Mouse (Mus musculus): ENCODE measurements at regions not wholly inside any gene's neighbourhood (a gene's known extent, or its start where the extent isn't known, plus 50 kb on each side); places are given as distances from the start of the nearest gene placed in this dataset.

DNA sequence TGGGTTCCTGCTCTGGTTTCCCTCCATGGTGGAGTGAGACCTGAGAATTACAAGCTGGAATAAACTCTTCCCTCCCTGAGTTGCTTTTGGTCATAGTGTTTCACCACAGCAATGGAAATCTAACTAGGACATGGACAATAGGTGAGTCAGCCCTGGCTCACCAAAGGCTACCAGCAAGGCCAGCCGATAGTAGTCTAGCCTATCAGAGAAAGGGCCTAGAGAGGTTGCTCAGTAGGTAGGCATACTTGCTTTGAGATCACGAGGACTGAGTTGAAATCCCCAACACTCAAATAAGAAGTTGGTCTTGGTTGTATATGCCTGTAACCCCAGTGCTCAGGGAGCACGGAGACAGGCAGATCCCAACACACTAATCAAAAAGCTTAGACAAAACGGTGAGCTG, 66.0 kb downstream of the Cryaa start:
- Histone ChIP-seq H3K4me3 (ENCODE audit: low read depth, low read length) (no peak overlapping the region), H3K4me1 (ENCODE audit: insufficient read depth, low read length) (no peaks in the 10 kb centered on the region; the same call in 1 of the 2 replicates), H3K9ac (replicated peaks; ENCODE audit: low read length, poor library complexity, severe bottlenecking) (no peak overlapping the region), H3K27me3 (ENCODE audit: insufficient read depth, low read length) (no peaks in the 10 kb centered on the region), H3K36me3 (ENCODE audit: insufficient read depth, low read length) (no peaks in the 10 kb centered on the region), H3K27ac (ENCODE audit: low read depth, low read length) (no peak overlapping the region), H3K4me2 (ENCODE audit: low read depth, low read length, poor library complexity, severe bottlenecking) (no peak overlapping the region), H3K9me3 (ENCODE audit: low read length) (no peaks in the 10 kb centered on the region)
- no peak for TF ChIP-seq CTCF (IDR thresholded peaks at IDR 0.05)
- 93% methylated on average over 4 of the region's 4 CpGs for WGBS
- ATAC-seq (ENCODE audit: low FRiP score) = no peak
- no peak for DNase-seq (ENCODE audit: low spot score)

DNA sequence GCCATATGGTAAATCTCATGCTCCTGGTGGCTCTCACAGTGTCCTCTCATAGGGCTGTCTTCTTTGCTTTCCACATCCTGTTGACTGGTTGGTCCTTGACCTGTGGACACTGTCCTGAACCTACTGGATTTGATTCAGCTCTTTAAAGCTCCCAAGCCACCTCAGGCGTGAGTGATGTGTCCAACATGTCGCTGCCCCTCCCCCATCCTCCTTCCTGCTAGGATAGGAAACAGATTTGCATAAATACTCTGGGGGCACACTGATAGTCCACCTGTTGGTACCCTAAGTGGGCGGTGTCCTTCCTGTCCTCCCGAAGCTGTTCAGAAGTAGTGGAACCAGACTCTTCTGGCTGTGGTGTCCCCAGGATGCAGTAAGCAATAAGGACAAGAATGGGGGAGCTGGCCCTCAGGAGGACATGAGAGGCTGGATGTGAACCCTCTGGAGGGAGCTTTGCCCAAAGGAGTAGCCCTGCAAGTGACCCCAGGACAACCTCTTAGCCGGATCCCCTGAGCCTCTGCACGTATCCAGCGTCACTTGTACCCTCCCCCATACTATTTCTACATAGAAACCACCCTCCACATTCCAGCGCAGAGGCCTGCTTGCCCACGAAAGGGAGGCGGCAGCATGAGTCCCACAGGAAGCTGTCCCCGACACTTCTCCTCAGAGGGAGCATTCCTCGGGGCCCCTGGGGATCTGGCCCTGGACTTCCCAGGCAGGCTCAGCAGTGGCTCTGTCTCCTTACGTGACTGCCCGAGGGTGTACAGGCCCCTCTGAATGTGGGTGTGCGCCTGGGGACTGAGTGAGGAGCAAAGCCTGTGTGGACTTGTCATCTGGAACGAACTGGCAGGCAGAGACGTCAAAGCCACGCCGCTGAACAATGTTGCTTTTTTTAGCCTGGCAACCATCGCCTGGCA, 68.8 kb downstream of the Cryaa start:
- 43% methylated on average over 20 of the region's 20 CpGs for WGBS

DNA sequence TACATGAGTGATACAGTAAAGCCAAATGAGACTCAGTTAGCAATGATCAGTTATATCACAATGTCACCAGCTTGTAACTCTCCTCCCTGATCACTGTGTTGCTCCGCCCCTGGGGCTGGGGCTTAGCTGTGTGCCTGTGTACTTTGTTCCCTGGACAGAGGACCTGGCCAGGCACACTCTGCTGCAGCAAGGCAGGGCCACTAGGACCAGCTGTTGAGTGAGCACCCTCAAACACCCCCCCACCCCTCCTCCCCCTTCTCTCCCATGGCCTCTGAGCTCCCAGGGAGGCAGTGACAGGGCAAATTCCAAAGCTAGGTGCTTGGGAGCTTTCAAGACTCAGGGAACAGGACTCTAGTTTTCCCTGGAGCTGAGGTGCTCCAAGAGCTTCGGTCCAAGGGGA, 70.0 kb downstream of the Cryaa start:
- ATAC-seq (ENCODE audit: low FRiP score) = no peak
- TF ChIP-seq CTCF (IDR thresholded peaks at IDR 0.05) = no peak
- no peak overlapping the region for H3K4me2 ChIP-seq (ENCODE audit: low read depth, low read length, poor library complexity, severe bottlenecking)
- H3K4me3 ChIP-seq (ENCODE audit: low read depth, low read length) = no peak overlapping the region
- no peaks in the 10 kb centered on the region for H3K27me3 ChIP-seq (ENCODE audit: insufficient read depth, low read length)
- H3K36me3 ChIP-seq (ENCODE audit: insufficient read depth, low read length) = no peaks in the 10 kb centered on the region
- DNase-seq (ENCODE audit: low spot score) = no peak
- no peak overlapping the region for H3K27ac ChIP-seq (ENCODE audit: low read depth, low read length)
- H3K4me1 ChIP-seq (ENCODE audit: insufficient read depth, low read length) = no peaks in the 10 kb centered on the region; the same call in 1 of the 2 replicates
- no peak overlapping the region for H3K9ac ChIP-seq (replicated peaks; ENCODE audit: low read length, poor library complexity, severe bottlenecking)
- H3K9me3 ChIP-seq (ENCODE audit: low read length) = no peaks in the 10 kb centered on the region
- WGBS = 82% methylated on average over 2 of the region's 2 CpGs

More for the DNA sequence above, 68.8 kb downstream of the Cryaa start:
- no peak for TF ChIP-seq CTCF (IDR thresholded peaks at IDR 0.05)
- H3K4me3 ChIP-seq (ENCODE audit: low read depth, low read length) = no peak overlapping the region
- H3K4me1 ChIP-seq (ENCODE audit: insufficient read depth, low read length) = no peaks in the 10 kb centered on the region; the same call in 1 of the 2 replicates
- H3K4me2 ChIP-seq (ENCODE audit: low read depth, low read length, poor library complexity, severe bottlenecking) = no peak overlapping the region
- no peaks in the 10 kb centered on the region for H3K27me3 ChIP-seq (ENCODE audit: insufficient read depth, low read length)
- no peaks in the 10 kb centered on the region for H3K9me3 ChIP-seq (ENCODE audit: low read length)
- no peak for DNase-seq (ENCODE audit: low spot score)
- no peak for ATAC-seq (ENCODE audit: low FRiP score)
- H3K9ac ChIP-seq (replicated peaks; ENCODE audit: low read length, poor library complexity, severe bottlenecking) = no peak overlapping the region
- H3K36me3 ChIP-seq (ENCODE audit: insufficient read depth, low read length) = no peaks in the 10 kb centered on the region
- H3K27ac ChIP-seq (ENCODE audit: low read depth, low read length) = no peak overlapping the region

GRCm38 (mm10) chr17:31748158-31748557, 70.6 kb downstream of the Cryaa start:
- TF ChIP-seq CTCF (IDR thresholded peaks at IDR 0.05) = no peak
- H3K4me2 ChIP-seq (ENCODE audit: low read depth, low read length, poor library complexity, severe bottlenecking) = no peak overlapping the region
- ATAC-seq (ENCODE audit: low FRiP score) (no peak), DNase-seq (ENCODE audit: low spot score) (no peak)
- no peaks in the 10 kb centered on the region for H3K9me3 ChIP-seq (ENCODE audit: low read length)
- WGBS = 82% methylated on average over 2 of the region's 2 CpGs
- no peak overlapping the region for H3K9ac ChIP-seq (replicated peaks; ENCODE audit: low read length, poor library complexity, severe bottlenecking)
- H3K36me3 ChIP-seq (ENCODE audit: insufficient read depth, low read length) = no peaks in the 10 kb centered on the region
- no peak overlapping the region for H3K27ac ChIP-seq (ENCODE audit: low read depth, low read length)
- H3K4me3 ChIP-seq (ENCODE audit: low read depth, low read length) = no peak overlapping the region
- H3K4me1 ChIP-seq (ENCODE audit: insufficient read depth, low read length) = no peaks in the 10 kb centered on the region; the same call in 1 of the 2 replicates
- no peaks in the 10 kb centered on the region for H3K27me3 ChIP-seq (ENCODE audit: insufficient read depth, low read length)

GRCm38 (mm10) chr17:31748971-31749370, 71.4 kb downstream of the Cryaa start:
- TF ChIP-seq CTCF (IDR thresholded peaks at IDR 0.05) = no peak
- no peak overlapping the region for H3K27ac ChIP-seq (ENCODE audit: low read depth, low read length)
- WGBS = 86% methylated on average over 6 of the region's 6 CpGs
- ATAC-seq (ENCODE audit: low FRiP score) (no peak), DNase-seq (ENCODE audit: low spot score) (no peak)
- no peaks in the 10 kb centered on the region for H3K27me3 ChIP-seq (ENCODE audit: insufficient read depth, low read length)
- H3K9me3 ChIP-seq (ENCODE audit: low read length) = no peaks in the 10 kb centered on the region
- no peaks in the 10 kb centered on the region for H3K36me3 ChIP-seq (ENCODE audit: insufficient read depth, low read length)
- no peak overlapping the region for H3K9ac ChIP-seq (replicated peaks; ENCODE audit: low read length, poor library complexity, severe bottlenecking)
- no peak overlapping the region for H3K4me2 ChIP-seq (ENCODE audit: low read depth, low read length, poor library complexity, severe bottlenecking)
- H3K4me1 ChIP-seq (ENCODE audit: insufficient read depth, low read length) = no peaks in the 10 kb centered on the region; the same call in 1 of the 2 replicates
- no peak overlapping the region for H3K4me3 ChIP-seq (ENCODE audit: low read depth, low read length)

DNA sequence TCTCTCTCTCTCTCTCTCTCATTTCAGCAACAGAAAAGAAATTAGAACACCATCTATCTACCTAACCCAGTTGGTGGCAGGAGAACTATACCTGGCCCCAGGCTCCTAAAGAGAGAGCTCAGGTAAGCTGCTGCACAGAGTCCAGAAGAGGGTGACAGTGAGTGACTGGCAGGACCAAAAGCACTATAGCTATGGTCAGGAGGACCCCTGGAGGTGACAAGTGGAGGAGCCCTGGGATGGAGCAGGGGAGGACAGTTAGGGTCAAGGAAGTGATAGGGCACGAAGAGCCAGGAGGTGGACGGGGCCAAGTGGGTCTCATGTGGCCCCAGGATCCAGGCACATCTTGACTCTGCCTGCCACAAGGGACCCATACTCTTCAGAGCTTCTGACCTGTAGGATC, 73.7 kb downstream of the Cryaa start:
- Histone ChIP-seq H3K4me3 (ENCODE audit: low read depth, low read length) (no peak overlapping the region), H3K27ac (ENCODE audit: low read depth, low read length) (no peak overlapping the region), H3K36me3 (ENCODE audit: insufficient read depth, low read length) (no peaks in the 10 kb centered on the region), H3K4me1 (ENCODE audit: insufficient read depth, low read length) (no peaks in the 10 kb centered on the region; the same call in 1 of the 2 replicates), H3K27me3 (ENCODE audit: insufficient read depth, low read length) (no peaks in the 10 kb centered on the region), H3K9ac (replicated peaks; ENCODE audit: low read length, poor library complexity, severe bottlenecking) (no peak overlapping the region), H3K9me3 (ENCODE audit: low read length) (no peaks in the 10 kb centered on the region), H3K4me2 (ENCODE audit: low read depth, low read length, poor library complexity, severe bottlenecking) (no peak overlapping the region)
- 92% methylated on average over 2 of the region's 2 CpGs for WGBS
- DNase-seq (ENCODE audit: low spot score) (no peak), ATAC-seq (ENCODE audit: low FRiP score) (no peak)
- peak; percentile 29; the same call in 1 of the 2 replicates for TF ChIP-seq CTCF (IDR thresholded peaks at IDR 0.05)
